Mouse (Mus musculus): Measurements from ENCODE around the gene Gm5415. TPM values are rescaled to one million over a fixed set of nuclear protein-coding genes. Genes with fewer than 3 reads are reported as not detected.
"Not testable (repeated sequence)": the region's sequence is repeated elsewhere in the genome, so short reads cannot be mapped to it uniquely, and the experiment has no call there.

Gene Gm5415
- polyA plus RNA-seq (2012; rRNA removed) = not detected in 2 replicates

GRCm38 (mm10) chr1:32547194-32547593, at the start of gene Gm5415:
Gene Gm5415 (minus strand): TSS chr1:32547294.
- DNase-seq (ENCODE audit: low spot score) = not testable (repeated sequence)

DNA sequence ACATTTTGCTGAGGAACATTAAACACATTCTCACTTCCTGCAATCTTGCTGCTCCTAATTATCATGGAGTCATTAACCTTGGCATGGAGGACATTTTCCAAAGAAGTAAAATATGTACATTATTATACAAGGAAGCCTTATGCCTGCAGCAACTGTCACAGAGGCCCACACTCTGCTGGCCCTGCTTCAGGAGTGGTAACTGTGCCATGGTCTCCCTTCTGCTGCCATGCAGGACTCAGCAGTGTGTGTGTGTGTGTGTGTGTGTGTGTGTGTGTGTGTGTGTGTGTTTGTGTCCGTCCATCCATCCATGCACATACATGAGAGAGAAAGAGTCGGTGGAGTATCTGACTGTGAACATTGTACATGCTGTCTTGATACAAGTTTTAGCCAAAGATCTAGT, 21.8 kb upstream of the Gm5415 start:
- DNase-seq (ENCODE audit: low spot score) = no peak

DNA sequence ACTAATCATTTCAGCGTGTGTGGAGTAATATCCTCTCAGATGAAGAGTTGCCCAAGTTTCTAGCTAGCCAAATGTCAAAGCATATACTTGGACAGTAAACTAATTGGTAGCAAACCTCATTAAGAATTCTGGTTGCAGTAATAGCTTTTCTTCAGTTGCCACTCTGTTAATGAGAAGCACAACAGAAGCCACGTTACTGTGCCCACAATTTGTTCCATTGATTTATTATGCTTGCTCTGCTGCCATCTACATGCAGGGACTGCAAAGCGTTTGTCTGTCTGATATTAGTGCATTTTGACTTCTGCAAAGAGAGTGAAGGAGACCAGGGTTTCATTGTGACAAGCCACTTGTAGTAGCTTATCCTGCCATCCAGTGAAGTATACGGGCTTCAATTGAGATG, 6.8 kb upstream of the Gm5415 start:
- no peak for DNase-seq (ENCODE audit: low spot score)

DNA sequence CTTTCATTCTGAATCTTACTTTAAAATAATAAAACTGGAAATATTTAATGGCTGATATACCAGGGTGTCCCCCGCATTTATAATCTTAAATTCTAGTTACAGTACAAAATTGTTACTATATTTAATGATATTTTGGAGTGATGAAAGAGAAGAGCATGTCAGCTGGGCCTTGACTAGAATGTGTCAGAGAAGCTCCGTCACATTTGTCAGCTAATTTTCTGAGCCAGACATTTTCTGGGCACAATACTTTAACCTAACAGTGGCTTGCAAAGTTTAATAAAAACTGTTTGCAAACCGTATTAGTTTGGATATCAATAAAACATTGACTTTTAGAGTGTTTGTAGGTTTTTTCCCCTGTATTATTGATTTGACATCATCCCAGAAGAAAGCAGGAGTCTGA, 6.4 kb upstream of the Gm5415 start:
- no peak for DNase-seq (ENCODE audit: low spot score)

- DNase-seq (ENCODE audit: low spot score) = no peak
These were observed 43.7 kb downstream of the Gm5415 start for GRCm38 (mm10) chr1:32503381-32503780.
